Comparison of ENCODE assay signal across 19 mouse cellular contexts in genomic region chr12:76924904-76925604, GRCm38 (mm10). TPM values are rescaled to one million over a fixed set of nuclear protein-coding genes. Genes with fewer than 3 reads are reported as not detected.
DNase-seq lines count a peak whose midpoint lies in the region; TF ChIP-seq lines count a peak whose summit lies in the region.
"Had no signal": no experiment of that assay in that cellular context is flagged by ENCODE, and none has a peak within 500 bp of the region (broad histone marks: within the 10 kb centered on the region; RNA-seq: fewer than 3 reads in every experiment).

No protein-coding gene starts in this region.

- DNase-seq in thymus, postnatal 0 days (ENCODE audit: low spot score) = peak; percentile 28
- DNase-seq in thymus, postnatal 36 days = no peak
- DNase-seq in cerebellum, adult 18-20 months = peak; percentile 70 to 80
- DNase-seq in cerebellum, postnatal 25 days = peak; percentile 75 to 83
- DNase-seq in kidney, adult 8-10 months = no peak
- no peak for DNase-seq in layer of hippocampus, adult 9-11 months
- no peak for DNase-seq in kidney, postnatal 14 days
- DNase-seq: adrenal gland, postnatal 14 days; heart, adult 18-20 months; heart, postnatal 36 days; lung, postnatal 4 days; right cerebral cortex, postnatal 14 days; thymus, postnatal 25 days had no signal

- TF ChIP-seq POLR2A in myocyte (IDR thresholded peaks at IDR 0.05; ENCODE audit: insufficient read length, low read depth) = no peak

- no peaks in the 10 kb centered on the region for H3K36me3 ChIP-seq in myocyte (ENCODE audit: control insufficient read depth, insufficient read depth)

- H3K79me2 ChIP-seq in myocyte (ENCODE audit: control insufficient read depth, insufficient read depth) = no peaks in the 10 kb centered on the region

- no peaks in the 10 kb centered on the region for H3K27me3 ChIP-seq in myocyte (ENCODE audit: control insufficient read depth, insufficient read depth, insufficient read length)
- H3K27me3 ChIP-seq: embryonic facial prominence, embryonic 13.5 days; hindbrain, embryonic 15.5 days; lung, embryonic 15.5 days; midbrain, embryonic 13.5 days had no signal

- peak overlapping the region; percentile 19 for H3K4me2 ChIP-seq in myocyte (ENCODE audit: low read depth)
- H3K4me2 ChIP-seq: embryonic facial prominence, embryonic 13.5 days; hindbrain, embryonic 15.5 days; lung, embryonic 15.5 days; midbrain, embryonic 13.5 days had no signal

- H3ac ChIP-seq in myocyte (ENCODE audit: control insufficient read depth, insufficient read length) = no peak overlapping the region

- H3K4me3 ChIP-seq in myocyte = no peak overlapping the region
- H3K4me3 ChIP-seq: embryonic facial prominence, embryonic 13.5 days; hindbrain, embryonic 15.5 days; layer of hippocampus, adult 2 months; lung, embryonic 15.5 days; midbrain, embryonic 13.5 days had no signal

TF ChIP-seq in myocyte, 11 proteins besides CTCF, POLR2A, EP300 and RAD21:
- no peak for TF ChIP-seq SRF (IDR thresholded peaks at IDR 0.05; ENCODE audit: control insufficient read depth, insufficient read length, low read depth)
- peak in 2 of 3 experiments; percentile 74 to 84 for TF ChIP-seq MYOG (IDR thresholded peaks at IDR 0.05; ENCODE audit: control insufficient read depth in 1 of 3, insufficient read depth in 1 of 3, insufficient read length in 2 of 3, low read depth in 2 of 3)
- TF ChIP-seq MYOD1 (IDR thresholded peaks at IDR 0.05; ENCODE audit: control insufficient read depth in 1 of 3, insufficient read length in 2 of 3, low read depth in 2 of 3) = peak in 2 of 3 experiments; percentile 77 to 90
- peak; percentile 7 for TF ChIP-seq TCF3 (IDR thresholded peaks at IDR 0.05; ENCODE audit: insufficient read length, low read depth)
- peak; percentile 15 for TF ChIP-seq TCF12 (IDR thresholded peaks at IDR 0.05; ENCODE audit: insufficient read depth, poor library complexity, severe bottlenecking)
- TF ChIP-seq USF1 (IDR thresholded peaks at IDR 0.05; ENCODE audit: low read depth) = no peak
- no peak for TF ChIP-seq E2F4 (IDR thresholded peaks at IDR 0.05; ENCODE audit: insufficient read depth)

RNA-seq across cellular contexts. Expression of gene Max, which starts 36.9 kb away (rescaled TPM):
- polyA plus RNA-seq in thymus, postnatal 0 days (2015; fragmentation: Nextera tagmentation; extraction: Ambion mirVana) = 18.7 and 20.9 TPM in 2 replicates
- 33.6 TPM for polyA plus RNA-seq in myocyte (2012; fragmentation: generic; extraction: Trizol)

Comparison
In these comparisons a context has a peak if more than half of its experiments do, and no peak if none do; other contexts are left out.
1. DNase-seq: peak in thymus, postnatal 0 days (single experiment), cerebellum, adult 18-20 months (2 of 2) and cerebellum, postnatal 25 days (2 of 2); none in thymus, postnatal 36 days (0 of 2), kidney, adult 8-10 months (0 of 2), layer of hippocampus, adult 9-11 months (single experiment) and kidney, postnatal 14 days (single experiment).